Mouse (Mus musculus): ENCODE data around the gene Wdr73. TPM values are rescaled to one million over a fixed set of nuclear protein-coding genes. Genes with fewer than 3 reads are reported as not detected.

Wdr73 gene
- polyA plus RNA-seq, 1 experiment from 2014 or later, result 32.2 TPM

GRCm38 (mm10) chr7:80885666-80886065, 15.4 kb downstream of the Wdr73 start:
- H3K4me1 ChIP-seq (replicated peaks; ENCODE audit: control insufficient read depth, insufficient read depth, low read length), result peaks cover 4% of the 10 kb centered on the region; the same call in 1 of the 2 replicates
- WGBS, result 21% methylated on average over 1 of the region's 1 CpGs
- no peak for ATAC-seq (ENCODE audit: low read depth)

GRCm38 (mm10) chr7:80882830-80883505, 18.1 kb downstream of the Wdr73 start:
- Histone ChIP-seq H3K27me3 (ENCODE audit: control insufficient read depth, insufficient read depth, low read depth, low read length) (no peaks in the 10 kb centered on the region), H3K36me3 (ENCODE audit: control insufficient read depth, insufficient read depth, low read length) (no peaks in the 10 kb centered on the region; the same call in 1 of the 2 replicates), H3K9ac (ENCODE audit: low read length) (no peak overlapping the region), H3K4me2 (ENCODE audit: low read depth, low read length) (peak overlapping the region; percentile 49), H3K4me1 (replicated peaks; ENCODE audit: control insufficient read depth, insufficient read depth, low read length) (no peaks in the 10 kb centered on the region), H3K27ac (ENCODE audit: low read length) (no peak overlapping the region), H3K4me3 (ENCODE audit: low read length) (peak overlapping the region; percentile 15; the same call in 1 of the 2 replicates), H3K9me3 (ENCODE audit: control insufficient read depth, low read length) (no peaks in the 10 kb centered on the region)
- peak; percentile 91 for ATAC-seq (ENCODE audit: low read depth)
- WGBS, result 16% methylated on average over 14 of the region's 14 CpGs

More at GRCm38 (mm10) chr7:80885666-80886065, 15.4 kb downstream of the Wdr73 start:
- H3K27ac ChIP-seq (ENCODE audit: low read length), result no peak overlapping the region
- H3K9me3 ChIP-seq (ENCODE audit: control insufficient read depth, low read length), result no peaks in the 10 kb centered on the region
- H3K36me3 ChIP-seq (ENCODE audit: control insufficient read depth, insufficient read depth, low read length), result peaks cover 2% of the 10 kb centered on the region; the same call in 1 of the 2 replicates
- no peak overlapping the region for H3K4me3 ChIP-seq (ENCODE audit: low read length)
- H3K27me3 ChIP-seq (ENCODE audit: control insufficient read depth, insufficient read depth, low read depth, low read length), result no peaks in the 10 kb centered on the region
- H3K4me2 ChIP-seq (ENCODE audit: low read depth, low read length), result no peak overlapping the region
- H3K9ac ChIP-seq (ENCODE audit: low read length), result no peak overlapping the region

GRCm38 (mm10) chr7:80875727-80876126, 25.3 kb downstream of the Wdr73 start:
- Histone ChIP-seq H3K36me3 (ENCODE audit: control insufficient read depth, insufficient read depth, low read length) (peaks cover 41% of the 10 kb centered on the region), H3K27me3 (ENCODE audit: control insufficient read depth, insufficient read depth, low read depth, low read length) (no peaks in the 10 kb centered on the region), H3K4me2 (ENCODE audit: low read depth, low read length) (no peak overlapping the region), H3K4me1 (replicated peaks; ENCODE audit: control insufficient read depth, insufficient read depth, low read length) (no peaks in the 10 kb centered on the region), H3K9me3 (ENCODE audit: control insufficient read depth, low read length) (0 out of 2 replicates have a peak, but pooled peaks cover 2% of the 10 kb centered on the region), H3K9ac (ENCODE audit: low read length) (no peak overlapping the region), H3K27ac (ENCODE audit: low read length) (no peak overlapping the region), H3K4me3 (ENCODE audit: low read length) (no peak overlapping the region)
- 57% methylated on average over 37 of the region's 37 CpGs for WGBS
- ATAC-seq (ENCODE audit: low read depth), result 0 out of 2 replicates have a peak, but pooled peaks have one; percentile 36

- Histone ChIP-seq H3K36me3 (ENCODE audit: control insufficient read depth, insufficient read depth, low read length) (peaks cover 54% of the 10 kb centered on the region), H3K9ac (ENCODE audit: low read length) (no peak overlapping the region), H3K27me3 (ENCODE audit: control insufficient read depth, insufficient read depth, low read depth, low read length) (no peaks in the 10 kb centered on the region), H3K4me2 (ENCODE audit: low read depth, low read length) (no peak overlapping the region), H3K4me3 (ENCODE audit: low read length) (no peak overlapping the region), H3K27ac (ENCODE audit: low read length) (no peak overlapping the region), H3K9me3 (ENCODE audit: control insufficient read depth, low read length) (0 out of 2 replicates have a peak, but pooled peaks cover 2% of the 10 kb centered on the region), H3K4me1 (replicated peaks; ENCODE audit: control insufficient read depth, insufficient read depth, low read length) (no peaks in the 10 kb centered on the region)
- ATAC-seq (ENCODE audit: low read depth), result no peak
- WGBS, result 94% methylated on average over 2 of the region's 2 CpGs
Measured at GRCm38 (mm10) chr7:80873631-80874030, 27.4 kb downstream of the Wdr73 start.

- WGBS, result 81% methylated on average over 5 of the region's 5 CpGs
Measured at GRCm38 (mm10) chr7:80873038-80873437, 28.0 kb downstream of the Wdr73 start.

GRCm38 (mm10) chr7:80868686-80869085, 32.4 kb downstream of the Wdr73 start:
- no peak overlapping the region for H3K27ac ChIP-seq (ENCODE audit: low read length)
- peaks cover 12% of the 10 kb centered on the region for H3K4me1 ChIP-seq (replicated peaks; ENCODE audit: control insufficient read depth, insufficient read depth, low read length)
- H3K4me3 ChIP-seq (ENCODE audit: low read length), result no peak overlapping the region
- H3K27me3 ChIP-seq (ENCODE audit: control insufficient read depth, insufficient read depth, low read depth, low read length), result no peaks in the 10 kb centered on the region
- no peak overlapping the region for H3K9ac ChIP-seq (ENCODE audit: low read length)
- H3K9me3 ChIP-seq (ENCODE audit: control insufficient read depth, low read length), result 0 out of 2 replicates have a peak, but pooled peaks cover 2% of the 10 kb centered on the region
- 85% methylated on average over 2 of the region's 2 CpGs for WGBS
- peaks cover 46% of the 10 kb centered on the region for H3K36me3 ChIP-seq (ENCODE audit: control insufficient read depth, insufficient read depth, low read length)
- H3K4me2 ChIP-seq (ENCODE audit: low read depth, low read length), result no peak overlapping the region
- ATAC-seq (ENCODE audit: low read depth), result no peak

More at GRCm38 (mm10) chr7:80873038-80873437, 28.0 kb downstream of the Wdr73 start:
- Histone ChIP-seq H3K9me3 (ENCODE audit: control insufficient read depth, low read length) (0 out of 2 replicates have a peak, but pooled peaks cover 2% of the 10 kb centered on the region), H3K36me3 (ENCODE audit: control insufficient read depth, insufficient read depth, low read length) (peaks cover 58% of the 10 kb centered on the region), H3K4me3 (ENCODE audit: low read length) (no peak overlapping the region), H3K4me2 (ENCODE audit: low read depth, low read length) (no peak overlapping the region), H3K4me1 (replicated peaks; ENCODE audit: control insufficient read depth, insufficient read depth, low read length) (no peaks in the 10 kb centered on the region), H3K27me3 (ENCODE audit: control insufficient read depth, insufficient read depth, low read depth, low read length) (no peaks in the 10 kb centered on the region), H3K27ac (ENCODE audit: low read length) (no peak overlapping the region), H3K9ac (ENCODE audit: low read length) (no peak overlapping the region)
- ATAC-seq (ENCODE audit: low read depth), result no peak

- Histone ChIP-seq H3K27ac (ENCODE audit: low read length) (peak overlapping the region; percentile 48), H3K4me3 (ENCODE audit: low read length) (no peak overlapping the region), H3K9me3 (ENCODE audit: control insufficient read depth, low read length) (no peaks in the 10 kb centered on the region), H3K36me3 (ENCODE audit: control insufficient read depth, insufficient read depth, low read length) (peaks cover 38% of the 10 kb centered on the region), H3K27me3 (ENCODE audit: control insufficient read depth, insufficient read depth, low read depth, low read length) (no peaks in the 10 kb centered on the region), H3K9ac (ENCODE audit: low read length) (peak overlapping the region; percentile 32; the same call in 1 of the 2 replicates), H3K4me2 (ENCODE audit: low read depth, low read length) (no peak overlapping the region), H3K4me1 (replicated peaks; ENCODE audit: control insufficient read depth, insufficient read depth, low read length) (peaks cover 26% of the 10 kb centered on the region)
- WGBS, result 47% methylated on average over 7 of the region's 7 CpGs
- no peak for ATAC-seq (ENCODE audit: low read depth)
Measured at GRCm38 (mm10) chr7:80866514-80867147, 34.4 kb downstream of the Wdr73 start.

- Histone ChIP-seq H3K9me3 (ENCODE audit: control insufficient read depth, low read length) (no peaks in the 10 kb centered on the region), H3K36me3 (ENCODE audit: control insufficient read depth, insufficient read depth, low read length) (peaks cover 32% of the 10 kb centered on the region), H3K4me1 (replicated peaks; ENCODE audit: control insufficient read depth, insufficient read depth, low read length) (peaks cover 28% of the 10 kb centered on the region), H3K4me3 (ENCODE audit: low read length) (no peak overlapping the region), H3K27ac (ENCODE audit: low read length) (peak overlapping the region; percentile 73), H3K9ac (ENCODE audit: low read length) (no peak overlapping the region), H3K27me3 (ENCODE audit: control insufficient read depth, insufficient read depth, low read depth, low read length) (no peaks in the 10 kb centered on the region), H3K4me2 (ENCODE audit: low read depth, low read length) (0 out of 2 replicates have a peak overlapping the region, but pooled peaks have one; percentile 16)
- no peak for ATAC-seq (ENCODE audit: low read depth)
- WGBS, result 83% methylated on average over 7 of the region's 7 CpGs
Measured at GRCm38 (mm10) chr7:80865521-80865920, 35.5 kb downstream of the Wdr73 start.

GRCm38 (mm10) chr7:80864831-80865230, 36.2 kb downstream of the Wdr73 start:
- peaks cover 27% of the 10 kb centered on the region for H3K36me3 ChIP-seq (ENCODE audit: control insufficient read depth, insufficient read depth, low read length)
- ATAC-seq (ENCODE audit: low read depth), result peak; percentile 11; the same call in 1 of the 2 replicates
- H3K4me3 ChIP-seq (ENCODE audit: low read length), result no peak overlapping the region
- no peaks in the 10 kb centered on the region for H3K27me3 ChIP-seq (ENCODE audit: control insufficient read depth, insufficient read depth, low read depth, low read length)
- peak overlapping the region; percentile 16; the same call in 1 of the 2 replicates for H3K4me2 ChIP-seq (ENCODE audit: low read depth, low read length)
- WGBS, result 58% methylated on average over 8 of the region's 8 CpGs
- peak overlapping the region; percentile 73 for H3K27ac ChIP-seq (ENCODE audit: low read length)
- H3K4me1 ChIP-seq (replicated peaks; ENCODE audit: control insufficient read depth, insufficient read depth, low read length), result peaks cover 28% of the 10 kb centered on the region
- no peak overlapping the region; the same call in 1 of the 2 replicates for H3K9ac ChIP-seq (ENCODE audit: low read length)
- H3K9me3 ChIP-seq (ENCODE audit: control insufficient read depth, low read length), result no peaks in the 10 kb centered on the region
